Mouse (Mus musculus) fibroblast of lung, adult 2 months (primary cell): ENCODE measurements around the gene Smim4.

Experiments
- DNase-seq: peaks from one replicate; pipeline ENCODE4 v3.0.0-alpha.2; 2011; ENCODE audit warnings: low read depth

Smim4 gene

DNA sequence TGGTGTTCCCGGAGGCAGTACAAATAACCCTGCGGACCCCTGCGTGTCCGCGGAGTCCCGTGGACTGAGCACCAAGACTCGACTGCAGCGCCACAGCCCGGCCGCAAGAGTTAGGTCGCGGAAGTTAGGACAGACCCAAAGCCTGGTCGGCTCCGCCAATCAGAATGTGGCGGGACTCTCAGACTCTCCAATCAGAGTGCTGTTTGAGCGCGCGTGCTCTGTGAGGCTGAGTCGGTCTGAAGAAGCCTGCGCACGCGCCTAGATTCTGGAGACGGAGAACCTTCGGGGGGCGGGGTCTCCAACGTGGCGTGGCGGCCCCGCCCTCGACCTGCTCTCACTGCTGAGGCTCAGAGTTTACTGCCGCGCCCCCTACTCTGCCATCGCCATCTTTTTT lies at the start of gene Smim4:
Gene Smim4, minus strand, starts transcription at position 131 of the 394 bp plus-strand sequence.
- DNase-seq, result peak; percentile 97

DNA sequence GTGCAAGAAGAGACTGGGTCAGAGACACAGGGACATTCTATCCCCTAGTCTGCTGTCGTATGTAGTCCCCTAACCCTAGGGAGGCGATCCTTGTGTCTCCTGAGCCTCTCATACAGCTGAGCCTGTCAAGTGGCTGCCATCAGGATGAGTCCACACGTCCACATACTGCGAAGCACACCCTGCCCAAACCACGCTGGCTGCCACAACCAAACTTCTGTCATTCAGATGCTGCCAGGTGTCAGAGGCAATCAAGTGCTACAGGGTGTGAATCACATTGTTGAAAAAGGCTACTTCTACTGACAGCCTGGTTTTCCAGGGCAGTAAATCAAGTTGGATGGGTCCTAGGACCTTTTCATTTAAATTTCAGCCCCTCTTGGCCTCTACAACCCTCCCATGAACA lies 49.0 kb upstream of the Smim4 start:
- no peak for DNase-seq

DNA sequence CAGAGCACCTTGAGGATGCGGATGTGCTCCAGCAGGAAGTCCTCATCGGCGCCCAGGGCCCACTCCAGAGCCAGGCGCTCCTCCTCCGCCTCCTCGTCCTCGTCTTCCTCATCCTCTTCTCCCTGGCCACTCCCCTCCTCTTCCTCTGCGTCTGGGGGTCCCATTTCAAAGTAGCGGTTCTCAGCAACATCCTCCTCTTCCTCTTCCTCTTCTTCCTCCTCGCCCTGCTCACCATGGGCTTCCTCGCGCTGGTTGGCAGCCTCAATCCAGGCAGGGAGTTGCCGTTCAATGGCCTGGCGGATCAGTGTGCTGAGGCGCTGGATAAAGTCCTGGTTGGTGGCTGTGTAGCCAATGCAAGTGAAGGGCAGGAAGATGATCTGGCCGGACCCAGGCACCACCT lies 48.5 kb upstream of the Smim4 start:
- no peak for DNase-seq

DNA sequence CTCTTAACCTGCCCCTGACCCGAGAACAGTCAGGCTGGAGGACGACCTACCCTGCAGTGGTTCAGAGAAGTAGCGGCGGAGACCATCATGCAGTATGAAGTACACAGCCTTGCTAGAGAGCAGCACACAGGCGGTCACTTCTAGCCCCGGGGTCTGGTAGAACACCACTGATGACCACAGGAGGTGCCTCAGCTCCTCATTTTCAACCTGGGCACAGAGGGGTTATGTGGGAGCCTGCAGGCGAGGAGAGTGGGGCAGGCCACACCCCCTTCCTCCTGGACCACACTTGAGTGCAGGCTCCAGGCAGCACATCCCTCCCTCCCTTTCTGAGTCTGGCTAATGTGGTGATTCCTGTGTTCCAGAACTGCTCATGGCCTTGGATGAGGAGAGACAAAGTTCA lies 44.8 kb upstream of the Smim4 start:
- no peak for DNase-seq

DNA sequence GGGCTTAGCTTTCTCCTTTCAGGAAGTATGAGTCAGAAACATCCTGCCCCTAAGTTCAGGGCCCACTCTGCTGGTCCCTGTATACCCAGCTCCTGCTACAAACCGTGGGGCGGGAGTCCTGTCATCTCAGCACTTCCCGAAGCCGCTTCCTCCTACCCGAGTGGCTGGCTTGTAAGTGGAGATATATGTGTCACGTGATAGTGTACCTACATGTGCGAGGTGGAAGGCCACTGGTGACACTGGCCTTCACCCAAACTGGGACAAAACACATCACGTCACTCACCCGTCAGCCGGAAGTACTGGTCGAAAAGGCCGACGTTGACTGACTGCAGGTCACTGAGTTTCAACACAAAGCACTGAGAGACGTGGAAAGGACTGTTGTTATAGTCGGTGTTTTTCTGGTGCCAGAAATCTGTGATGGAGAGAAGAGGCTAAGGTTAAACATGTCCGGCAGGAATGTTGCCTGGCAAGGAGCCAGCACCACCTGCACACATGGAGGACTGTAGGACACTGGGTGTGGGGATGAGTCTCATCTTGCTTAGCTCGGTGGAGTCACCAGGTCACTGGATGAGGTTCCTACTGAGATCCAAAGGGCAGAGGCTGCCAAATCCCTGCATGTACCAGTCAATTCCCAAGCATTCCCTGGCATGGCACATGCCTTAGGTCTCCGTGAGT lies 44.2 kb upstream of the Smim4 start:
- DNase-seq, result no peak

DNA sequence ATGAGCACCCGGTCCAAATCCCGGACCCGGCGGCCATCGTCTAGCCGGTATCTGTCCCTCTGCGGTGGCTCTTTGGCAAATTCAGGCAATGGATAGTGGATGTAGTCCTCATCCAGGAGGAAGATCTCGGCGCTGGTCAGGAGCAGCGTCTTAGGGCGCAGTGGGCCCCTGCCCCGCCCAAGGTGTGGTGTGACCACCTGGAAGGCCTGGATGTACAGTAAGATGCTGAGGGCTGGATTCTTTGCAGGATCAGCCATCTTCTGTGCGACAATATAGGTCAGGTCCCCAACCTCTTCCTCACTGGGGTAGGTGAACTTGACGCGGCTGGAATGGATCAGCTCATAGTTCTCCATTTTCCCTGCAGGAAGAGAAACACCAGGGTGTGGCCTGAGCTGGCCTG lies 43.1 kb upstream of the Smim4 start:
- no peak for DNase-seq

DNA sequence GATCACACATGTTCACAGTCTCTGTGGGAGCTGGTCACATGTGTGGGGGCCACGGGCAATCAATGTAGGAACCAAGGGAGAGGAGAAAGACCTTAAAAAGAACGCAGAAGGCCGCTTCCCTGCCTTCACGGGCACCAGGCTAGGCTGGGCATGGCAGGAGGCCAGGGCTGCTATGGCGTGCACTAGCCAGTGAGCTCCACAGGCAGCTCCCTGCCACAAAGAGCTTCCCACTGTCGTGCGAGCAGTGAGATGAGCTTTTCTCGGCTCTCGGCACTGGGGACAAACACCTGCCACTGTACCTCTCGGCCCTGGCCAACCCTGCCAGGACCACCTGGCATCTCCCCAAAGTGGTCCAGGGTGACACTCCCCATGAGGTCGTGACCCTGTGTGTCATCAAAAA lies 42.6 kb upstream of the Smim4 start:
- no peak for DNase-seq

DNA sequence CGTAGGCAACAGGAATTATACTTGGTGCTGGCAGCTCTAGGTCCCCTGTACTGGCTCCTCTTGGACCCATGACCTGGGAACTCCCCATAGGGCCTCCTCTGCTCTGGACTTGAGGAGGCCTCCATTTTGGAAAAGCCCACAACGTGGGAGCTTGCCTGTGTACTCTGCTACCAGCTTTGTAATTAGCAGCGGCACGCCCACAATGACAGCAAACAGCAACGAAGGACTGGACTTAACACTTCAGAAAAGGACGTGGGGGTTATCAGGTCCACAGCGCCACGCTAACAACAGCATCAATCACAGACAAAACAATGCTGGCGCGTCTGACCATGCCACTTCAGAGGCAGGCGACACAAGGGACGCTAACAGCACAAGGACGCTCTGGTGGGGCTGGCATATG lies 42.2 kb upstream of the Smim4 start:
- DNase-seq, result no peak

DNA sequence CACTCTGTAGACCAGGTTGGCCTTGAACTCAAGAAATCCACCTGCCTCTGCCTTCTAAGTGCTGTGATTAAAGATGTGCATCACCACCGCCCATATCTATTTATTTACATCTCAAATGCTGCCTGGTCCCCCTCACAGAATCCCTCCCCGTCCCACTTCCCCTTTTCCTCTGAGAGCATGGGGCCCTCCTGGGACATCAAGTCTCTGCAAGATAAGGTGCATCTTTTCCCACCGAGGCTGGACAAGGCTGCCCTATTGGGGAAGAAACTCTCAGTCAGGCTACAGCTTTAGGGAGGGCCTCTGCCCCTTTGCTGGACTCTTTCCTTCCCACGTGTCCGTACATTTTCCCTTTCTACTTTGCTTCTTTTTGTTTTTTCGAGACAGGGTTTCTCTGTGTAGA lies 40.8 kb upstream of the Smim4 start:
- DNase-seq, result no peak

DNA sequence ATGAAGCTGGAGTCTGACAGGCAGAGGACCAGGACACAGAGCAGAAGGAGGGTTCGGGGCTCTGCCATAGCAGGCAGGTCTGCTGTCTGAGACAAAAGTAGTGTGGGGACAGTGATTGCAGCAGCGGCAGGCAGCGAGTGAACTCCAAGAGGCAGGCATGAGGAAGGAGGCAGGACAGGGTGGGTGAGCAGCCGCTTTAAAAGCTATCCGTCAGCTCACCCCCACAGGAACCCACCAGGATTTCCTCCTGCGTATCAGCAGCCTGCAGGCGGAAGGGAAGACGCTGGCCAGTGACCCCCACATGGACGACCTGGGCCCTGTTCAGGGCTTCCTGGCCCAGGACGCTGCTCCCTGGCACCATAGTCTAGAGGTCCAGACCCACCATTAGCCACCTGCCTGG lies 39.7 kb upstream of the Smim4 start, which contains the start of gene Stab1:
Gene Stab1, minus strand, starts transcription at position 217 of the 400 bp plus-strand sequence.
- DNase-seq, result no peak

DNA sequence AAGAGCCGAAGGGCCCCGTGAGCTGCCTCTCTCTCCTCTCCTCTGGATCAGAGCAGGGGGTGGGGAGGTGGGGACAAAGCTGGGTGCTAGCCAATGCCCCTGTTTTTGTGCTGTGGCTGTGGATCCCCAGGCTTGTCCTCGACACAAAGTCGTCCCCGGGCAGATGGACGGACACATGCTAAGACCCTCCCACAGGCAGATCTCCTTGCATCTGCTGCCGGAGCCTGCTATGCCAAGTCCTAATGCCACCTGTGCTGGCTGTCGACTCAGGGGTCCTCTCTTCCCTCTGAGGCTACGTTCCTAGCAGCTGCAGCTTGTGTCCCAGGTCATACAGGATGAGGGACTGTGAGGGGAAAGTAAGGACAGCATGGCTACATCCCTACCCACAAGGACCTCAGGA lies 38.1 kb upstream of the Smim4 start:
- no peak for DNase-seq

DNA sequence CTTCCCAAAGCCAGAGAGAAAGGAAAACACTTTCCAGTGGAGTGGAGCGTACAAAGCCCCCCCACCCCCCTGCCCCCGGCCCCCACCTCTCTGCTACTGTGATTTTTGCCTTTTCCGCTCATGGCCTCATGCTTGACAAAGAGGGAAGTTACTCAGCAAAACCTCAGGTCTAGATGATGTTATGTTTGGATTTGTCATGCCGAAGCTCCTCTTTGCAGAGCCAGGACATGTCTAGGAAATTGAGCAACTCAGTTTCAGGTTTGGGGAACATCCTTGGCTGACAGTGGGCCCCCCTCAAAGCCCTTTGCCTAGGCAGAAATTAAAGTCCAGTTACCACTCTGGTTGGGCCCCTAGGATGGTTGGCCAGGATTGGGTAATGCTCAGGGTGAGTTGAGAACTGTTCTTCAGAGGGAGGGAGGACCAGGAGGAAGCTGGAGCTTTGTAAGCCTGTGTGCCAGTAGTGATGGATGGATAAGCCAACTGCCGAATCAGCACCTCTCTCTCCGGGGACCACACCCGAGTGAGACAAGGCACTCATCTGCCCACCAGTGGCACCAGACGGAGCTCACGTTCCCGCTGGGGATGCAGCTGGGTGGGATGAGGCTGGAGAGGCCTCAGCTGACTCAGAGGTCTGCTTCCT lies 37.4 kb upstream of the Smim4 start:
- peak; percentile 8 for DNase-seq

DNA sequence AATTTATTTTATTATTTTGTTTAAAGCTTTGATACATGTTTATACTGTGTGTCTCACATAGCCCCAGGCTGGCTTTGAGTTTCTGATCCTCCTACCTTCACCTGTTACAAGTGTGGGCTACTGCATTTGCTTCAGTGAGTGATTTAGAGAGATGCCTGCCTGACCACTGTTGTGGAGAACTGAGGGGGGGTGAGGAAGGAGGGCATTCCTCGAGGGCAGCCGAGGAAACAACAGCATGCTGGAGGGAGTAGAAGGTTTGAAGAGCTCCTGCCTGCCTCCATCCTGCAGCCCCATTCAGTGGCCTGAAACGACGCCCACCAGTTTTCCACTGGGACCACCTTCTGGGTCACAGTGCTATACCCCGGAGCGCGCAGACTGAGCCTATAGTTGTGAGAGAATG lies 36.7 kb upstream of the Smim4 start:
- no peak for DNase-seq

DNA sequence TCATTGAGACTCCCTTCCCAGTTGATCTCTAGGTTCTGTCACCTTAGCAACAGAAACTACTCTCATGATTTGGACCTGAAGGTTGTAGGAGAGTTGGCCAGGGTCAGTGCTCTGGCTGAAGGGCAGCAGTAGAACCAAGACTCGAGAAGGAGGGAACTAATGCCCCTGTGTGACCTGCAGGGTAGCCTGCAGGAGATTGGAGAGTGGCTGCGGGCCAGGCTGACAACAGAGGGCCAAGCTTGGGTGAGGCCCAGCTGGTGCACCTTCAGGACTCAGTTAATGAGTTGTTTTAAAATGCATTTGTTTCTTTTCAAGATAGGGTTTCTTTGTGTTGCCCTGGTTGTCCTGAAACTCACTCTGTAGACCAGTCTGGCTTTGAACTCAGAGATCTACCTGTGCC lies 36.3 kb upstream of the Smim4 start:
- no peak for DNase-seq

DNA sequence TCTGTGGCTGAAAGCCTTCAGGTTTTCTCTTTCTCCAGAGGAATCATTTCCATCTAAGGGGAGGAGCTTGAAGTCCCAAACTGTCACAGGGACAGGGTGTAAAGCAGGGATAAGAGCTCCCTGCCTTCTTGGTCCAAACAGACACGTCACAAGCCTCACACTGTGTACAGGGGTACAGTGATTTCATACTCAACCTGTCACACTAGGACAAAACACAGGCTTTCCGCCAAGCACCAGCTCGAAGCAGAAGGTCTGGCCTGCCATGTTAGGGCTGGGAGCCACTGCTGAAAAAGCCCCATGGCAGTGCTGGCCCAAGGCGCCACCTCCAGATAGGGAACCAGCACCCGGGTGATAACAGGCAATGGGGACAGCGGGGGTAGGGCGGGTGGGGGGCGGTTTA lies 35.3 kb upstream of the Smim4 start:
- DNase-seq, result no peak

DNA sequence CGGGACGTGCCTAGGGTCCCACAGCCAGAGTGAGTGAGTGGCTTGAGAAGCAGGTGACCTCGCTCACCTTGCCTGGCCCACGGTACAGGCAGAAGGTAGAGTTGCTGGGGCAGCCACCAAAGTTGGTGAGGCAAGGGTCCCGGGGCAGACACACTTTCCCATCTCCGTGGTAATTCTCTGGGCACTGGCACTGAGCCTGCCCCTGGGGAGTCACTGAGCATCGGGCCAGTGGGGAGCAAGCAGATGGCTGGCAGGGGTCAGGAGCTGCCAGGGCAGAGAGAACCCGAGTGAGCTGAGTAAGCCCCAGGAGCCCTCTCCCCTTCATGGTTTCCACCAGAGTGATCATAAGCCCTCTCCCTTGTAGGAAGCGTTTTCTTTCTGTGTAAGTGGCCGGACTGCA lies 32.9 kb upstream of the Smim4 start:
- DNase-seq, result no peak

DNA sequence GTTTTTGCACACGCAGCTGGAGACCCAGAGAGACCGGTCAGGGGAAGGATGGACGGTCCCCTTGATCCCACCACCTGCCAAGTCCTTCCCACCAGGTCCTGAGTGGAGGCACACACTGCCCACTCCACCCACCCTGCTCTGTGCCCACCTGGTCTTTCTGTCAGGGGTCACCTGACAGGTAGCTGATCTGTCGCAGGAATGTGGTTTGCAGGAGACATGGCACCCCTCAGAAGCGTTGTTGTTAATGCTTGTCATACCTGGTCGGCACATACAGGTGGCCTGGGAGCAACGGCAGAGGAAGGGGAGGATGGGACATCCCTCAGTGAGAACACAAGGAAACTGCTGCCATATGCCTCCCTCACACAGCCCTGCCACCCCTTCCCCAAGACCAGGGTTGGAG lies 32.4 kb upstream of the Smim4 start:
- no peak for DNase-seq

DNA sequence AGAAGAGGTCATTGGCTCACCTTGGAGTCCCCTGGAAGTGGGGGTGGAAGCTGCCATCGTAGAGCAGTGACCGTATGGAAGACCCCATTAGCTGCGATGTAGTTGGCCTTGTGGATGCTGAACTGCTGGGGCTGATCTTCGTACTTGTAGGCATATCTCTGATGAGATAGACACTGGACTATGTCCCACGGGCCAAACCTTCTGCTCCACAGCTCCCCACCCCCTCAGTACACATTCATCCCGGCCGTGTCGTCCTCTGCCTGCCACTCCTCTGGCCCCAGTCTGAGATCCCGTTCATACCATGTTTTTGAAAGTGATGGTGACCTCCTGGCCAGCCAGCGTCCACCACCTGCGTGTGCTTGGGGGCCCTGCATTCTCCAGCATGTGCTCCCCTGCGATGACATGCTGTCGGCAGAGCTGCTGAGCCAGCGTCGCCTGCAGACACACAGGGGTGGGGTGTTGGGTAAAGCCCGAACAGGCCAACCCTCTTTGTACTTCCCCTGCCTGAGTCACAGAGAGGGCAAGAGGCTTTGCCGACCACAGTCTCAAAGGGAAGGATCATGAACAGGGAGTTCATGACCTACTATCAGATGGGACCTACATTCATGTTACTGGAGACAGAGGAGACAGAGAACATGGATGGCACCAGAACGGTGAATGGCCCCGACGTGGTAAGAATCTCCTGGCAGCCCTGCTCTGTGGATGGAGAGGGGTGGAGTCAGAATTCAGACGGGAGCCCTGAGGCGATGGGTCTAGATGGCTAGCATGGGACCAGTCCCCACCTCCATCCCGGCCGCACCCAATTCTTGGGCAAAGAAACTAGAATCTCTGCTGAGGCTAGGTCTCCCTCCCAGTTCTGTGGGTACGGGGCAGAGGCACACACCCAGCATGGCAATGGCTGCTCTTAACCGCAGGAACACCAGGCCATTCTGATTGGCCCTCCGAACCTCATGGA lies 31.7 kb upstream of the Smim4 start:
- DNase-seq, result no peak

DNA sequence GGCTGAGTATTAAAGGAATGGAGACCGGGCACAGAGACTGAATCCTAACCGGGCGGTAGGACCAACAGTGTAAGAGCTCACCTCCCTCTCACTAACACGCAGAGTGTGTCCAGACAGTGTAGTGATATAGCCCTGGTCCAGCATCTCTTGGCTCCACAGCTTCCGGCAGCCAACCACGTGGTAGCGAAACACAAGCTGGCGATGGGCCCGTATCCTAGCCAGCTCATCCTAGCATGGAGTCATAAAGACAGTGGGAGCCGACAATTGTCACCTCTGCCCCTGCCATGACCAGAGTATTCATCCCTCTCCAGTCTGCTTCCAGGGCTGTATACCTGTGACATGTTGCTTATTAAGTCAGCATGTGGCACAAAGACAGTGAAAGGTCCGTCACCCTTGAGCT lies 16.9 kb upstream of the Smim4 start:
- DNase-seq, result no peak

DNA sequence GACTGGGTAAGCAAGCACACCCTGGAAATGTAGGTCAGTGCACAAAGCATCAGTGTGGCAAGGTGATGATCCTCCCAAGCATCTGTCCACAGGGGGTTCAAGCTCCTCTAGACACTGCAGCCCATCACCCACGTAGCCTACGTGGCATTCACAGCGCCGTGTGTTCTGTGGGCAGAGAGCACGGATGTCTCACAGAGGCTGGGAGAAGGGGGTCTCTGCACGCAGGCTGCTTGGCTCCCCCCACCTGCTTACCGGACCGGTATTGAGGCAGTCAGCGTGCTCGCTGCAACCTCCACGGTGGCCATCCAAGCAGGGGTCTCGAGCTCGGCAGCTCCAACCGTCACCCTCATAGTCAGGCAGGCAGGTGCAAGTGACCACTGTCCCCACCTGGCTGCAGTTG lies 12.3 kb upstream of the Smim4 start:
- no peak for DNase-seq

DNA sequence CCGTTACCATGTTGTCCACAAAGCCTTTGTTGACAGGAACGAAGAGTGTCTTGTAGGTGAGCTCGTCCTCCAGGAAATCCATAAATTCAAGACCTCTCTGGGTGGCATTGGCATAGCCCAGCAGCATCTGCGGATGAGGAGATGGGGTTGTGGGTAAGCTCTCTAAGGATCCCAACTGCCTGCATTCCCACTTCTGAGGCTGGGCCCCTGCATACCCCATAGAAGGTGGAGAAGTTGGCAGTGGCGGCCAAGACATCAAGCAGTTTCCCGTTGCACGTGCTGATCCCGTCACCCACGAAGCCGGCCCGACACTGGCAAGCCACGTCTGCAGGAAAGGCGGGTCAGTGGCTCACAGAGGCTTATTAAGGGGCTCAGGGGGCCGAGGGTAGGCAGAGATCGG lies 11.4 kb upstream of the Smim4 start:
- no peak for DNase-seq

DNA sequence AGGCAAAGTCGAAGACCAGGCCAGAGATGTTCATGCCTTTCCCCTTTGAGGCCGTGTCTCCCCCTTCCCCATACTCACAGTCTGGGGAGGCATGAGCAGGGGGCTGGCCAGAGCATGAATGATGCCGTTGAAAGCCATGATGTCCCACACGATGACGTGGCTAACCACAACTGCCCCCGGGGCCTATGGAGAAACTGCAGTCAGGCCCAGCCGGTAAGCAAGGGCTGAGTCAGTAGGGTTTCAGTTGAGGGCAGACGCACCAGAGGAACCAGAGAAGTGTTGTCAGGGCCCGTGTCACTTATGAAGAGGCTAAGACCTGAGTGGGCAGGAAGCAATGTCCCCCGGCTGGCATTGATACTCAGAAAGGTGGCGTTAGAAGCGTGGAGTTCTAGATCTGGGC lies 10.9 kb upstream of the Smim4 start:
- no peak for DNase-seq

DNA sequence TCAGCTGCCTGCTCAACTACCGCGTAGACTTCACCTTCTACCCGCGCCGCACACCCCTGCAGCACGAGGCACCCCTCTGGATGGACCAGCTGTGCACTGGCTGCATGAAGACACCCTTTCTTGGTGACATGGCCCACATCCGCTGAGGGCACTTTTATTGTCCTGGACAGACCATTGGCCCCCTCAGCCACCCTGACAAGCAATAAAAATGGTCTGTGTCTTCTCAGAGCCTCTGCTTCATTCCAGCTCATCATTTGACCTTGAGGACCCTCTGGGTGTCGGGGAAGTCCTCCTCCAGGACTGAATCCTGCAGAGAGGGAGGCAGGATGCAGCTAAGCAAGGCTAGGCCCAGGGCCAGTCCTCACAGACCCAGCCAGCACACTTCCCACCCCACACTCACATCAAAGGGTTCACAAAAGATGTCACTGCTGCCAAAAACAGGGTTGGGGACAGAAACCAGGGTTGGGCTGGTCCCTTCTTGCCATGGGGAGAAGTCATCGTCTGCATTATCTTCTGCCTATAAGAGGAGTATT lies 10.2 kb upstream of the Smim4 start:
- DNase-seq, result no peak
